Mouse (Mus musculus): Measurements from ENCODE around the gene D430042O09Rik.

DNA sequence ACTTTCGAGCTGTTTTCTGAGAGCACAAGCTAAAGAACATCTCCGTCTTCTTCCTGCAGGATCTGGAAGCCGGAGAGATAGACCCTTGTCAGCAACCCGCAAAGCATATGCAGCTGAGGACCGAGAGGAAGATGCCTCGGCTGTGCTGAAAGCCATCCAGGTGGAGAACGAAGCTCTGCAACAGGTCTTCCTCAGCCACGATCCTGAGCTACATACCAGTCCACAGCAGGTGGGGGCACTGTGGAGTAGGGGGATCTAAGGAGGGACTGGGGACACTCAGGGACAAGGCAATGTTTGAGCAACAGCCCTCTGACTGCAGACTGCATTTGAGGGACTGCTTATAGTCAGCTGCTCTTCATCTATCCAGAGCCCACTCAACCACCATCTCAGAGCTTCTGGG, 105.0 kb downstream of the D430042O09Rik start:
- TF ChIP-seq POLR2A (IDR thresholded peaks at IDR 0.05; ENCODE audit: extremely low read depth, insufficient read depth, low read length), result no peak
- TF ChIP-seq CTCF (IDR thresholded peaks at IDR 0.05; ENCODE audit: extremely low read depth, insufficient read depth, low read length), result no peak

Data from cortical plate, adult 2 months (tissue).